Mouse (Mus musculus) hindbrain, postnatal 0 days (tissue): ENCODE data around the gene Prx. TPM values are rescaled to one million over a fixed set of nuclear protein-coding genes. Genes with fewer than 3 reads are reported as not detected.
A peak's percentile ranks its signal among the peaks of the same experiment; 100 is the strongest.

Source experiments
- ATAC-seq: fragments of 200-750 bp; cut with Nextera tagmentation; 2 replicates; pipeline ENCODE4 v1.8.0; 2017; ENCODE audit warnings: mild to moderate bottlenecking, moderate TSS enrichment, moderate library complexity
- DNase-seq: peaks from one replicate; pipeline ENCODE4 v3.0.0-alpha.2; 2015; ENCODE audit warnings: low spot score
- H3K27ac ChIP-seq: fragments of 300-500 bp; sonication (generic); 2 replicates; pipeline ENCODE4 v1.5.1; 2014; ENCODE audit warnings: mild to moderate bottlenecking
- H3K27me3 ChIP-seq: fragments of 300-500 bp; sonication (generic); 2 replicates; pipeline ENCODE4 v1.6.1; 2014; ENCODE audit warnings: low read length, mixed read lengths; ENCODE audit not compliant: insufficient read depth
- H3K36me3 ChIP-seq: fragments of 300-500 bp; sonication (generic); 2 replicates; pipeline ENCODE4 v1.6.1; 2014; ENCODE audit warnings: low read length, mixed read lengths; ENCODE audit not compliant: insufficient read depth
- H3K4me1 ChIP-seq: fragments of 300-500 bp; sonication (generic); 2 replicates; pipeline ENCODE4 v1.6.1; 2014; ENCODE audit warnings: antibody characterized with exemption, low read length, mixed read lengths; ENCODE audit not compliant: insufficient read depth
- H3K4me2 ChIP-seq: fragments of 300-500 bp; sonication (generic); 2 replicates; pipeline ENCODE4 v1.6.1; 2014; ENCODE audit warnings: low read depth, mild to moderate bottlenecking, low read length, moderate library complexity, mixed read lengths
- H3K4me3 ChIP-seq: fragments of 300-500 bp; sonication (generic); 2 replicates; pipeline ENCODE4 v1.5.1; 2014; ENCODE audit warnings: low read length
- H3K9ac ChIP-seq: fragments of 300-500 bp; sonication (generic); replicated peaks from 2 replicates; pipeline ENCODE4 v1.6.1; 2014; ENCODE audit warnings: mild to moderate bottlenecking, low read length, moderate library complexity, mixed read lengths
- H3K9me3 ChIP-seq: fragments of 300-500 bp; sonication (generic); 2 replicates; pipeline ENCODE4 v1.6.1; 2016; ENCODE audit warnings: low read length, mixed read lengths
- CTCF ChIP-seq: IDR thresholded peaks from 2 replicates; pipeline ENCODE4 v1.5.1; 2016; ENCODE audit warnings: antibody characterized with exemption, control low read depth, low read depth
- WGBS: fragments of 180-500 bp; shearing (Covaris S2); extraction: QIAGEN DNeasy Blood & Tissue Kit; methylation state at CpG from one replicate; pipeline ENCODE4 v1.1.7; 2014; 5-methylcytosine and 5-hydroxymethylcytosine counted together
- polyA plus RNA-seq: library from polyadenylated mRNA; unstranded; fragments of >200 nt; fragmentation: Nextera tagmentation; extraction: Ambion mirVana; gene quantifications from 2 replicates; pipeline ENCODE4 v1.2.1, GENCODE M21; 2015
- total RNA-seq: library from RNA; depleted of rRNA; stranded (reverse); fragments of >200 nt; gene quantifications from 2 replicates; pipeline ENCODE4 v1.2.3, GENCODE M21; 2014

Prx gene
- total and polyA plus RNA-seq, 2 experiments from 2014 or later, result 2.1 TPM

GRCm38 (mm10) chr7:27501620-27502019 lies 2.5 kb downstream of the Prx start:
- DNase-seq (no peak), ATAC-seq (no peak)
- Histone ChIP-seq H3K4me3 (no peak overlapping the region), H3K9ac (no peak overlapping the region), H3K36me3 (no peaks in the 10 kb centered on the region), H3K9me3 (no peaks in the 10 kb centered on the region), H3K4me1 (no peaks in the 10 kb centered on the region), H3K27ac (no peak overlapping the region), H3K27me3 (no peaks in the 10 kb centered on the region), H3K4me2 (no peak overlapping the region)
- TF ChIP-seq CTCF, result no peak
- 71% methylated on average over 4 of the region's 4 CpGs for WGBS

- peak overlapping the region; percentile 53 for H3K4me2 ChIP-seq
- H3K27ac ChIP-seq, result peak overlapping the region; percentile 94; the same call in 1 of the 2 replicates
- H3K9ac ChIP-seq, result no peak overlapping the region
- H3K4me1 ChIP-seq, result 0 out of 2 replicates have a peak, but pooled peaks cover 5% of the 10 kb centered on the region
- H3K9me3 ChIP-seq, result no peaks in the 10 kb centered on the region
- TF ChIP-seq CTCF, result no peak
- DNase-seq, result no peak
- no peaks in the 10 kb centered on the region for H3K27me3 ChIP-seq
- ATAC-seq, result no peak
- WGBS, result 37% methylated on average over 9 of the region's 9 CpGs
- H3K36me3 ChIP-seq, result no peaks in the 10 kb centered on the region
- H3K4me3 ChIP-seq, result peak overlapping the region; percentile 44
Measured at GRCm38 (mm10) chr7:27506765-27507370, 7.7 kb downstream of the Prx start.

GRCm38 (mm10) chr7:27507711-27508647 lies 8.9 kb downstream of the Prx start:
- WGBS, result under 1% methylated on average over 54 of the region's 54 CpGs

GRCm38 (mm10) chr7:27508648-27509005 lies 9.5 kb downstream of the Prx start:
- DNase-seq (peak; percentile 70), ATAC-seq (0 out of 2 replicates have a peak, but pooled peaks have one; percentile 18)
- Histone ChIP-seq H3K9me3 (no peaks in the 10 kb centered on the region), H3K27me3 (no peaks in the 10 kb centered on the region), H3K4me2 (peak overlapping the region; percentile 53), H3K4me1 (0 out of 2 replicates have a peak, but pooled peaks cover 5% of the 10 kb centered on the region), H3K4me3 (peak overlapping the region; percentile 44), H3K9ac (no peak overlapping the region), H3K36me3 (no peaks in the 10 kb centered on the region), H3K27ac (peak overlapping the region; percentile 94; the same call in 1 of the 2 replicates)
- peak; percentile 74 for TF ChIP-seq CTCF
- 26% methylated on average over 6 of the region's 6 CpGs for WGBS

More at GRCm38 (mm10) chr7:27507711-27508647, 8.9 kb downstream of the Prx start:
- peak overlapping the region; percentile 47 for H3K9ac ChIP-seq
- ATAC-seq (peak; percentile 95), DNase-seq (peak; percentile 97)
- peak overlapping the region; percentile 94 for H3K27ac ChIP-seq
- H3K4me2 ChIP-seq, result peak overlapping the region; percentile 53
- no peaks in the 10 kb centered on the region for H3K9me3 ChIP-seq
- 0 out of 2 replicates have a peak, but pooled peaks cover 5% of the 10 kb centered on the region for H3K4me1 ChIP-seq
- TF ChIP-seq CTCF, result peak; percentile 64
- no peaks in the 10 kb centered on the region for H3K27me3 ChIP-seq
- no peaks in the 10 kb centered on the region for H3K36me3 ChIP-seq
- peak overlapping the region; percentile 44 for H3K4me3 ChIP-seq

DNA sequence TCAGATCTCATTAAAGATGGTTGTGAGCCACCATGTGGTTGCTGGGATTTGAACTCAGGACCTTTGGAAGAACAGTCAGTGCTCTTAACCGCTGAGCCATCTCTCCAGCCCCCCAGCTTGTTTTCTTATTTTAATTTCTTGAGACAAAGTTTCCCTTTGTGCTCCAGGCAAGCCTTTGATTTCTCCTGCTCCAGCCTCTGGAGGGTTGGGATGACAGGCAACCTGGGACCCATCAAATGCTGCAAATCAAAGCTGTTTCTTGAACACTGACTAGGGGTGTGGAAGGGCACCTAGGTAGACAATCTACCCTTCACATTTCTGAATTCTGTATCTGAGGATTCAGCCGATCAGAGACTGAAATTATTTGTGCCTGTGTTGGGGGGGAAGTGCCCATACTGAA lies 11.7 kb downstream of the Prx start:
- Histone ChIP-seq H3K27me3 (no peaks in the 10 kb centered on the region), H3K4me3 (no peak overlapping the region), H3K27ac (no peak overlapping the region), H3K4me1 (0 out of 2 replicates have a peak, but pooled peaks cover 5% of the 10 kb centered on the region), H3K9ac (no peak overlapping the region), H3K36me3 (no peaks in the 10 kb centered on the region), H3K4me2 (no peak overlapping the region), H3K9me3 (no peaks in the 10 kb centered on the region)
- DNase-seq (no peak), ATAC-seq (no peak)
- TF ChIP-seq CTCF, result no peak
- 85% methylated on average over 2 of the region's 2 CpGs for WGBS

GRCm38 (mm10) chr7:27514961-27515360 lies 15.8 kb downstream of the Prx start:
- no peaks in the 10 kb centered on the region for H3K27me3 ChIP-seq
- DNase-seq (no peak), ATAC-seq (no peak)
- H3K9ac ChIP-seq, result no peak overlapping the region
- no peaks in the 10 kb centered on the region for H3K4me1 ChIP-seq
- H3K4me3 ChIP-seq, result no peak overlapping the region
- no peak overlapping the region for H3K27ac ChIP-seq
- TF ChIP-seq CTCF, result no peak
- H3K36me3 ChIP-seq, result no peaks in the 10 kb centered on the region
- no peaks in the 10 kb centered on the region for H3K9me3 ChIP-seq
- H3K4me2 ChIP-seq, result no peak overlapping the region
- WGBS, result 83% methylated on average over 9 of the region's 9 CpGs
